Mouse (Mus musculus) A20 (cell line): Measurements from ENCODE around the gene Cyb561d1.

ENCODE experiments used
- DNase-seq: peaks from one replicate; pipeline ENCODE4 v3.0.0-alpha.2; 2011; ENCODE audit warnings: low read depth, low spot score

The Cyb561d1 gene

DNA sequence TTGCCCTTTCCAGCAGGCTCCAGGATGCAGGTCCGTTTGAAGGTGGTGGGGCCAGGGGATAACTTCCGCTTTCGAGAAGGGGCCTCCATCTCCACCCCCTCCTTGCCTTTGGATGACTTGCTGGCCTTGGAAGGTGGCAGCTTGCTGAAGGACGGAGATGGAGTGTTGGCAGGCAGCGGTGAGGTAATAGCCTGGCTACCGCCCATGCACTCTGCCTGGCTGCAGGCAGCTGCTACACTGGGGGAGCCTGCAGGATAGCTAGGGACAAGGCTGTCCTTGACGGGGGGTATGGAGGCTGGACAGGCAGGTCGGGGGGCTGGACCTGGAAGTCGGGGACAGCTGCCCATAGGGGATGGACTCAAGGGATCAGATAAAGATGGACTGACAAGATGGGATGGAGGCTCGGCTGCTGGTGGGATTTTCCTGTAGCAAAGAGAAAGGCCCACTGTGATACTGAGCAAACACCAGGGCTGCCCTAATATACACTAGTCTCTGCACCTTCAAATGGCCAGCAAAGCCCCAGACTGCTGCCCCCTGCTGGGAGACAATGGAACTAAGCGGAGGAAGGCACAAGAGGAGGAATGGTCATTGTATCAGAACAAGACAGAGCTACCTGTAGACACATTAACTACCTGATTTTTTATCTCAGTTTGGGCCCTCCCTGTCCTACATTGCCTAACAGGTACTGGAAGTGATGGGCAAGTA lies 2.8 kb upstream of the Cyb561d1 start:
- peak; percentile 70 for DNase-seq

DNA sequence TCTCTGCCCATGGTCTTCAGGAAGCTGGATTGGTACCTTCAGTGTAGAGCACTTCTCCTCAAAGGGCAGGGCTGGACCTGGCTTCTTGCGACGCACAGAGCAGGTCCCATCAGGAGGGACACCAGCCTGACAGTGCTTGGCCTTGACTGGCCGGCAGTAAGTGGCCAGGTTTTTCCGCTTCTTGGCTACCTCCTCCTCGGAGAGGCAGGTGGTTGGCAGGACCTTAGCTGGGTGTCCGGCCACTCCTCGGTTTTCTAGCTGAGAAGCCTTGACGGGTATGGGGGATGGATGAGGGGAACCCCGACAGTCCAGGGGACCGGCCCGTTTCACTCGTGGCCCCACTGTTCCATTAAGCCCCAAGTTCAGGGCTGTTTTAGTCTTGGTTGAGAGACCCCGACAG lies 2.2 kb upstream of the Cyb561d1 start:
- no peak for DNase-seq

DNA sequence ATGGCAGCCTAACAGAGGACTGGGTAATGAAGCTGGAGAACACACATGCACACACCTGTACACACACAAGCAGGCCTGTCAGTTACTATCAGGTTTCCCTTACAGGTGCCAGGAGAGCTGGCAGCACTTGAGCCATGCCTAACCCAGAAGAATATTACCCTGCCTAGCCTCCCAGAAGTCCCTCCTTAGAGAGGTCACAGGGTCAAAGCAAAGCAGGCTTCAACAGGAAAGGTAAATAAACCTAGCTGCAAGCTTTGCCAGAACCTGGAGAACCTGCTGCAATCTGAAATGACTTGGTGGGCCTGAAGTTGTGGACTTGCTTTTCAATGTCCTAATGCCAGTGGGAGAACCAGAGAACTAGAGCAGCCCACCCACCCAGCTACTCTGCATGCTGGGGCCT lies 1.5 kb upstream of the Cyb561d1 start:
- DNase-seq, result no peak

GRCm38 (mm10) chr3:108199231-108199630 lies 1.8 kb downstream of the Cyb561d1 start:
- DNase-seq, result no peak

- DNase-seq, result no peak
These were observed 3.9 kb downstream of the Cyb561d1 start for GRCm38 (mm10) chr3:108197066-108197497.

- no peak for DNase-seq
These were observed 4.9 kb downstream of the Cyb561d1 start for GRCm38 (mm10) chr3:108195941-108196590.

GRCm38 (mm10) chr3:108195287-108195686 lies 5.7 kb downstream of the Cyb561d1 start:
- no peak for DNase-seq

DNA sequence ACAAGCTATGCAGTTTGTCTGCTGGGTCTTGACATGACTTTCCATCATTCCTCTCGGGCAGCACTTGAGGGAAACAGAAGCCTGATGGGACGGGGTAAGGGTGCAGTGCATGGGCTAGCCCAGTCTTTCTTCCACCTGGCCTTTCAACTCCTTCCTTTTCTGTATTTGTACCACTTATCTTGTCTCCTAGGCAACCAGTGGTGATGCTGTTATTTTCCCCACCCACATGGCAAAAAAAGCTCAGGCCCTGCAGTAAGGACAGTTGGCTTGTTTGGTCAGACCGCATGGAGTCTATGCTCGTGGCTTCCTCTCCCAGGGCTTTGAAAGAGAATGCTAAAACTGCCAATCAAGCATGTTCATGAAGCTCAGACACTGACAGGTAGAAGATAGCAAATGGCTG lies 7.3 kb downstream of the Cyb561d1 start:
- no peak for DNase-seq

- no peak for DNase-seq
These were observed 11.1 kb downstream of the Cyb561d1 start for GRCm38 (mm10) chr3:108189897-108190296.

- no peak for DNase-seq
These were observed 12.1 kb downstream of the Cyb561d1 start for GRCm38 (mm10) chr3:108188716-108189490.

DNA sequence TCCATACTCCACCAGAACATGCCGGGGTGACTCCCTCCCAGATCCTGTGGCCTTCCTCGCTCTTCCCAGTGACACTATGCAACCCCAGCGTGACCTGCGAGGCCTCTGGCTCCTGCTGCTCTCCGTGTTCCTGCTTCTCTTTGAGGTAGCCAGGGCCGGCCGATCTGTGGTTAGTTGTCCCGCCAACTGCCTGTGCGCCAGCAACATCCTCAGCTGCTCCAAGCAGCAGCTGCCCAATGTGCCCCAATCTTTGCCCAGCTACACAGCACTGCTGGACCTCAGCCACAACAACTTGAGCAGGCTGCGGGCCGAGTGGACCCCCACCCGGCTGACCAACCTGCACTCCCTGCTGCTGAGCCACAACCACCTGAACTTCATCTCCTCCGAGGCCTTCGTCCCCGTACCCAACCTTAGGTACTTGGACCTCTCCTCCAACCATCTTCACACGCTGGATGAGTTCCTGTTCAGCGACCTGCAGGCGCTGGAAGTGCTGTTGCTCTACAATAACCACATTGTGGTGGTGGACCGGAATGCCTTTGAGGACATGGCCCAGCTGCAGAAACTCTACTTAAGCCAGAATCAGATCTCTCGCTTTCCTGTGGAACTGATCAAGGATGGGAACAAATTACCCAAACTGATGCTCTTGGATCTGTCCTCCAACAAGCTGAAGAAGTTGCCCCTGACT lies 13.8 kb downstream of the Cyb561d1 start:
- DNase-seq, result no peak

DNA sequence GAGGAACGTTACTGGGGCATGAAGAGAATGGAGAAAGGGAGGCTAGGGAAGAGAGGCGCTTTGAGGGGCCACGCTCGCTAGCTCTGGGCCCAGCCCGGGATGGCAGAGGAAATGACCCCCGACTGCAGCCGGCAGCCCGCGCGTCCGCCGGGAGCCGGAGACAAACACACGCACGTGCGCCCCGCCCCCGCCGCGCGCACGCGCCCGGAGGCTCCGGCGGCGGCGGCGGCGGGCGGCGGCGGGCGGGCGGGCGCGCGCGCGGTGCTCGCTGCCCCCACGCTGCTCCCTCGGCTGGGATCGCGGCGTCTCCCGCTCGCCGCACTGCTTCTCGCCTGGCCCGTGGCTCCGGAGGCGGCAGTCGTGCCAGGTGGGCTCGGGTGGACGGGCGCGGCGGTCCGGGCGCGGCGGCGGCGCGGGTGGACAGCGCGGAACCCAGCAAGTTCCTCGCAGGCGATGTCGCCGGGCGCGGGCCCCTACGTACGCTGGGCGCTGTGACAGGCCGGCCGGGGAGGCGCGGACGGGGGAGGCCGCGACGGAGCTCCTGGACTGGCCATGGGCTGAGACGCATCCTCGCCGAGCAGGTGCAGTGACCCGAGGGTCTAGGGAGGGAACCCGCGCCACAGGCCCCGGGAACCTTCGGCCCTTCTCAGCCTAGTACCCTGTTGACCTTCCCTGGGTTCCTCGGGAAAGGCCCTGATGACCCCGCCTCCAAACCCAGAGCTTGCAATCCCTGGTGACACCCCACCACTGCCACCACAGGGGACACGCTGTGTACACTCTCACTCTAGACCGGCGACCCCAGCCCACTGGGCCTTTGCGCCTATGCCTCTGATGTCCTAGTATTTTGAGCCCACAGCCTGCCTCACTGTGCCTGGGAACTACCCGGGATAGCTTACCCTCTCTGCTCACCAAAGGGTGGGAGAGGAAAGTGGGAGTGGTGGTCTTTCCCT lies 14.6 kb downstream of the Cyb561d1 start, which contains the start of gene Amigo1:
Gene Amigo1 (plus strand): TSS at position 238 of the 950 bp plus-strand sequence.
- DNase-seq, result peak; percentile 72

DNA sequence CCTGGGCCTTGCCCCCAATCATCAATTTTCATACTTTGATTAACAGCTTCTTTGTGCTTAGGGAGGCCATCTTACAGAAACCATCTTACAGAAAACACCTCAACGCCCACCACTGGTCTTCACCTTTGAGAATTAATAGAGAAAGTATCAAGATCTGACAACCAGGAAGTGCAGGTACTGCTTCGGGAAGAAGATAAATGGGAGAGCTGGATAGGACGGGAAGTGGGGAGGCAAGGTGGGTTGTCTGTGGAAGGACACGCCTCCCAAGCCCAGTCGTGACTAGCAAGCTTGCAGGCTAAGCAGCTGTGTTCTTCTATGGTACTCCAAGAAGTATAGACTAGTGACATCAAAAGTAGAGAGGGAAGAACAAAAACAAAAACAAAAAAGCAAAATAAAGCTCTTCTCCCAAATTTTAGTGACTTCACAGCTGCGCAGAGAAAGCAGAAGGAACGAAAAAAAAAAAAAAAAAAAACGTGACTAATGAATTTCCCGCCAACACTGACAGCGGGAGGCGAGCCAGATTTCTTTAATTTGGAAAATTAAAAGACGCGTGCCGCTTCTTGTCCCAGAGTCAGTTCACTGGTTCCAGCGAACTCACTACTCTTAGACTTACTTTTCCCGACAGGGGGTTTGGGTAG lies 15.4 kb downstream of the Cyb561d1 start:
- DNase-seq, result peak; percentile 32

- no peak for DNase-seq
These were observed 16.3 kb downstream of the Cyb561d1 start for GRCm38 (mm10) chr3:108184742-108185141.

GRCm38 (mm10) chr3:108180514-108180913 lies 20.5 kb downstream of the Cyb561d1 start:
- no peak for DNase-seq

DNA sequence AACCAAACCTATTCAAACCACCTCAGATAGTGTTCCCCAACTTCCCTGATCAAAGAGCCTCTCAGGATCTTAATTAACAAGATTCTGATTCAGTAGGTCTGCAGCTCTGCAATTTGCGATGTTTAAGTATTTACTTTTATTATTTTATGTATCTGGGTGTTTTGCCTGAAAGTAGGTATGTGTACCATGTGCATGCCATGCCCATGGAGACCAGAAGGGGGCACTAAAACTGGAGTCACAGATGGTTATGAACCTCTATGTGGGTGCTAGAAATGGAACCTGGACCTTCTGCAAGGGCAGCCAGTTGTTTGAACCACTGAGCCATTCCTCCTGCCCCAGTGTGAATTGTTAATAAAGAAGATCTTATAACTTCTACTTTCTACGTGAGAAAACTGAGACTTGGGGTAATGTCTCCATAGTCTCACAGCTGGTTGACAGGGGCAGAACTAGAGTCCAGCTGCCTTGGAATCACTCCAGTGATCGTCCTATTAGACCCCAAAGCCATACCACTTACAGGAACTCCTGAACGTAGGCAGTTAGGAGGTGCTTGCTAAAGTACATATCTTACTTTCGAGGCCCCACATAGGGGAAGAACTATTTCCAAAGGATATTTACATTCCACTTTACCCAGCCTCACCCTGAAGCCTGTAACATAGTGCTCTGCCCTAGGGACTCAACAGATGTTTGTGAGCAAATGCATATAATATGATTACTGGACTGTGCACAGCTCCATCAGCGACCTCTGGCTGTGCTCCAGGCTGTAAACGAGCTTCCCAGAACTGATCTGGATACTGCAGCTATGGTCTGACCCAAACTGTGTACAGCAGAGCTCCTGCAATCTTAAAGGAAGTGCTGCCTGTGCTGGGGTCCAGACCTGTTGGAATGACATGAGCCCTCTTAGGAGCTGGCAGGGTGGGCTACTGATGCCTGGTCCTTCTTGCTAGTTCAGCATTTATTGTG lies 22.0 kb downstream of the Cyb561d1 start:
- no peak for DNase-seq

- DNase-seq, result no peak
These were observed 26.1 kb downstream of the Cyb561d1 start for GRCm38 (mm10) chr3:108174672-108175531.

DNA sequence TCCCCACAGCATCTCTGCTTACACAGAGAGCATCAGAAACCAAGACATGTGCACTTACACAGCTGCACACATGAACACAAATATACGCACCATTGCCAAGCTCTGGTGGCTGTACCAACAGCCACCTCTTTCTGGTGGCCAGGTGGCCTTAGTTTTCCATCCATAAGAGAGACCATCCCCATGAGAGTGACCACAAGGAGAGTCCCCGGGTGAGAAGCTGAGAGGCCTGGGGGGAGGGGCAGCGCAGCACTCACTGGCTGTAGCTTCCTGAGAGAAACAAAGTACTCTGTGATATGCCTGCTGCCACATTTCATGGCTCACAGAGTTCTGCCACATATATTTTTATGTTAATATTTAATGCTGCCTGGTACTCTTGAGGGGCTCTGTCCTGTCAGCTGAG lies 31.8 kb downstream of the Cyb561d1 start:
- DNase-seq, result no peak
